Comparison of ENCODE assay signal across 8 mouse cellular contexts in genomic region chr19:53038435-53038938, GRCm38 (mm10). TPM values are rescaled to one million over a fixed set of nuclear protein-coding genes. Genes with fewer than 3 reads are reported as not detected.
DNase-seq lines count a peak whose midpoint lies in the region; ATAC-seq and TF ChIP-seq lines count a peak whose summit lies in the region.

No protein-coding gene starts in this region.

- H3K4me1 ChIP-seq in heart, embryonic 12.5 days (replicated peaks): peaks cover 34% of the 10 kb centered on the region
- peaks cover 15% of the 10 kb centered on the region for H3K4me1 ChIP-seq in kidney, postnatal 0 days (replicated peaks; ENCODE audit: insufficient read depth, low read length)
- peaks cover 34% of the 10 kb centered on the region for H3K4me1 ChIP-seq in liver, embryonic 11.5 days (replicated peaks; ENCODE audit: control insufficient read depth, insufficient read depth, low read length)
- H3K4me1 ChIP-seq in stomach, embryonic 14.5 days (ENCODE audit: control insufficient read depth, insufficient read depth, low read length): peaks cover 12% of the 10 kb centered on the region

- H3K27ac ChIP-seq in heart, embryonic 12.5 days (ENCODE audit: poor library complexity, severe bottlenecking): peak overlapping the region; percentile 93
- H3K27ac ChIP-seq in kidney, postnatal 0 days: peak overlapping the region; percentile 93
- peak overlapping the region; percentile 82 for H3K27ac ChIP-seq in liver, embryonic 11.5 days (ENCODE audit: low read depth, low read length)
- peak overlapping the region; percentile 86 for H3K27ac ChIP-seq in stomach, embryonic 14.5 days (ENCODE audit: low read length)

- peak; percentile 92 for DNase-seq in B cell, adult 2 months
- peak; percentile 99 for DNase-seq in brain, adult 2 months (ENCODE audit: low read depth, low spot score)
- DNase-seq in kidney, postnatal 0 days (ENCODE audit: low spot score): peak; percentile 99
- peak; percentile 100 for DNase-seq in liver, embryonic 11.5 days (ENCODE audit: low spot score)
- DNase-seq in naive thymus-derived CD4-positive, alpha-beta T cell, adult 2 months (ENCODE audit: low read depth): peak; percentile 89

- peak overlapping the region; percentile 96 for H3K9ac ChIP-seq in heart, embryonic 12.5 days
- peak overlapping the region; percentile 94 for H3K9ac ChIP-seq in kidney, postnatal 0 days (ENCODE audit: low read depth, low read length)
- H3K9ac ChIP-seq in liver, embryonic 11.5 days (ENCODE audit: low read depth, low read length): peak overlapping the region; percentile 92
- H3K9ac ChIP-seq in stomach, embryonic 14.5 days (replicated peaks; ENCODE audit: low read depth, low read length): peak overlapping the region; percentile 93

- no peaks in the 10 kb centered on the region for H3K9me3 ChIP-seq in heart, embryonic 12.5 days (replicated peaks)
- H3K9me3 ChIP-seq in kidney, postnatal 0 days (replicated peaks; ENCODE audit: low read length): no peaks in the 10 kb centered on the region
- no peaks in the 10 kb centered on the region for H3K9me3 ChIP-seq in liver, embryonic 11.5 days (ENCODE audit: control insufficient read depth, low read length)
- H3K9me3 ChIP-seq in stomach, embryonic 14.5 days (ENCODE audit: control insufficient read depth, low read depth, low read length): no peaks in the 10 kb centered on the region

- peak; percentile 97 for ATAC-seq in erythroblast, adult 5-6 weeks (replicated peaks; ENCODE audit: low FRiP score, poor library complexity, severe bottlenecking)
- ATAC-seq in heart, embryonic 12.5 days (ENCODE audit: insufficient number of reproducible peaks, low FRiP score): peak; percentile 99
- ATAC-seq in kidney, postnatal 0 days (replicated peaks; ENCODE audit: low FRiP score, low read depth): peak; percentile 98
- ATAC-seq in liver, embryonic 11.5 days (replicated peaks; ENCODE audit: low FRiP score): peak; percentile 97
- peak; percentile 96 for ATAC-seq in stomach, embryonic 14.5 days (ENCODE audit: insufficient number of reproducible peaks, insufficient read depth, low FRiP score, low read depth)

- peak overlapping the region; percentile 72 for H3K4me2 ChIP-seq in heart, embryonic 12.5 days
- H3K4me2 ChIP-seq in kidney, postnatal 0 days (ENCODE audit: low read length): peak overlapping the region; percentile 81
- H3K4me2 ChIP-seq in liver, embryonic 11.5 days: peak overlapping the region; percentile 86
- H3K4me2 ChIP-seq in stomach, embryonic 14.5 days (replicated peaks; ENCODE audit: low read depth, low read length): peak overlapping the region; percentile 49

- TF ChIP-seq CTCF in kidney, postnatal 0 days (IDR thresholded peaks at IDR 0.05; ENCODE audit: low read depth): no peak

- H3K36me3 ChIP-seq in heart, embryonic 12.5 days: peaks cover 10% of the 10 kb centered on the region
- no peaks in the 10 kb centered on the region for H3K36me3 ChIP-seq in kidney, postnatal 0 days (ENCODE audit: insufficient read depth, low read length)
- H3K36me3 ChIP-seq in liver, embryonic 11.5 days (ENCODE audit: control insufficient read depth, insufficient read depth, low read length): no peaks in the 10 kb centered on the region
- H3K36me3 ChIP-seq in stomach, embryonic 14.5 days (ENCODE audit: control insufficient read depth, insufficient read depth, low read length): no peaks in the 10 kb centered on the region

- under 1% methylated on average over 39 of the region's 39 CpGs for WGBS in heart, embryonic 12.5 days
- WGBS in kidney, postnatal 0 days: under 1% methylated on average over 39 of the region's 39 CpGs
- under 1% methylated on average over 39 of the region's 39 CpGs for WGBS in liver, embryonic 11.5 days
- WGBS in stomach, embryonic 14.5 days: under 1% methylated on average over 31 of the region's 39 CpGs

- H3K4me3 ChIP-seq in heart, embryonic 12.5 days: peak overlapping the region; percentile 87
- peak overlapping the region; percentile 87 for H3K4me3 ChIP-seq in kidney, postnatal 0 days (replicated peaks; ENCODE audit: low read depth, low read length)
- peak overlapping the region; percentile 88 for H3K4me3 ChIP-seq in liver, embryonic 11.5 days (ENCODE audit: low read depth, low read length)
- peak overlapping the region; percentile 93 for H3K4me3 ChIP-seq in stomach, embryonic 14.5 days (ENCODE audit: low read depth, low read length)

- H3K27me3 ChIP-seq in heart, embryonic 12.5 days (replicated peaks): no peaks in the 10 kb centered on the region
- no peaks in the 10 kb centered on the region for H3K27me3 ChIP-seq in kidney, postnatal 0 days (ENCODE audit: insufficient read depth, low read length)
- H3K27me3 ChIP-seq in liver, embryonic 11.5 days (replicated peaks; ENCODE audit: control insufficient read depth, insufficient read depth, low read length): no peaks in the 10 kb centered on the region
- H3K27me3 ChIP-seq in stomach, embryonic 14.5 days (ENCODE audit: control insufficient read depth, insufficient read depth, low read length): no peaks in the 10 kb centered on the region

RNA-seq across cellular contexts. Expression of gene Xpnpep1, which starts 1.5 kb away (rescaled TPM):
- total RNA-seq in erythroblast, adult 5-6 weeks (2015; ENCODE audit: low replicate concordance): 17.1 and 32.0 TPM in 2 replicates
- 21.7 and 28.4 TPM in 2 replicates for total RNA-seq in erythroblast, adult 5-6 weeks (2017; ENCODE audit: low replicate concordance)
- 191 TPM in 2 replicates for polyA plus RNA-seq in heart, embryonic 12.5 days (2016; fragmentation: Nextera tagmentation; extraction: Ambion mirVana)
- 147 and 164 TPM in 2 replicates for polyA plus RNA-seq in kidney, postnatal 0 days (2015; fragmentation: Nextera tagmentation; extraction: Ambion mirVana)
- 180 and 196 TPM in 2 replicates for polyA plus RNA-seq in liver, embryonic 11.5 days (2014; fragmentation: Nextera tagmentation; extraction: Ambion mirVana)
- polyA plus RNA-seq in stomach, embryonic 14.5 days (2014; fragmentation: Nextera tagmentation; extraction: Ambion mirVana): 157 TPM in 2 replicates

Comparison
In these comparisons a context has a peak if more than half of its experiments do, and no peak if none do; other contexts are left out.
1. Peak in every context shown above with its lines: DNase-seq, ATAC-seq, H3K4me3 ChIP-seq and H3K27ac ChIP-seq.